Mouse (Mus musculus) lung, adult 2 months (tissue): ENCODE measurements around the gene Itga3. TPM values are rescaled to one million over a fixed set of nuclear protein-coding genes. Genes with fewer than 3 reads are reported as not detected.

Source experiments
- DNase-seq: peaks from one replicate; pipeline ENCODE4 v3.0.0; 2022
- H3K4me1 ChIP-seq: fragments of 200-500 bp; 2 replicates; pipeline ENCODE4 v1.6.1; 2011; ENCODE audit warnings: low read length; ENCODE audit not compliant: control insufficient read depth, insufficient read depth
- H3K4me3 ChIP-seq: fragments of 200-500 bp; replicated peaks from 2 replicates; pipeline ENCODE3; 2011; ENCODE audit warnings: low read depth, mild to moderate bottlenecking, control low read depth, low read length; ENCODE audit errors: extremely low read depth
- CTCF ChIP-seq: fragments of 200-500 bp; IDR thresholded peaks from 2 replicates; pipeline ENCODE4 v1.5.1; 2011; ENCODE audit warnings: mild to moderate bottlenecking, low read length, control low read depth; ENCODE audit not compliant: insufficient read depth
- POLR2A ChIP-seq: fragments of 200-500 bp; IDR thresholded peaks from 2 replicates; pipeline ENCODE4 v1.6.1; 2011; ENCODE audit warnings: low read depth, mild to moderate bottlenecking, control low read depth, low read length, borderline replicate concordance; ENCODE audit errors: extremely low read depth
- WGBS: fragments of 180-500 bp; shearing (Covaris S2); methylation state at CpG from one replicate; pipeline ENCODE4 v1.1.7; 2018; 5-methylcytosine and 5-hydroxymethylcytosine counted together
- polyA plus RNA-seq: library from polyadenylated mRNA; depleted of rRNA; stranded (reverse); fragments of >200 nt; gene quantifications from 2 replicates; pipeline ENCODE4 v1.2.3, GENCODE M21; 2012

Itga3 gene
- polyA plus RNA-seq, 1 experiment: 181 TPM

DNA sequence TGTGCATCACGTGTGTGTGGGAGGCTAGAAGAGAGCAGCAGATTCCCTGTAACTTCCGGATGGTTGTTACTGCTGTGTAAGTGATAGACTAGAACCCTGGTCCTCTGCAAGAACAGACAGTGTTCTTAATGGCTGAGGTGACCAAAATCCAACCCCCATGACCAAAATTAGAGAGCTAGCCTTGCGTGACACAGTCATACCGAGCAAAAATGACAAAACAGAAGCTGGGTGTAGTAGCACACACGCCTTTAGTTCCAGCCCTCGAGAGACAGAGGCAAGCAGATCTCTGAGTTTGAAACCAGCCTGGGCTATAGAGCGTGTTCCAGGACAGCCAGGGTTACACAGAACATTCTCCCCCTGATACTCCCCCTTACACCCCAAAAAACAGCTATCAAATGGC is 33.5 kb upstream of the Itga3 start:
- no peak for TF ChIP-seq POLR2A
- TF ChIP-seq CTCF: no peak
- WGBS: 86% methylated on average over 7 of the region's 7 CpGs
- no peak overlapping the region for H3K4me3 ChIP-seq
- DNase-seq: no peak
- H3K4me1 ChIP-seq: peaks cover 2% of the 10 kb centered on the region; the same call in 1 of the 2 replicates

DNA sequence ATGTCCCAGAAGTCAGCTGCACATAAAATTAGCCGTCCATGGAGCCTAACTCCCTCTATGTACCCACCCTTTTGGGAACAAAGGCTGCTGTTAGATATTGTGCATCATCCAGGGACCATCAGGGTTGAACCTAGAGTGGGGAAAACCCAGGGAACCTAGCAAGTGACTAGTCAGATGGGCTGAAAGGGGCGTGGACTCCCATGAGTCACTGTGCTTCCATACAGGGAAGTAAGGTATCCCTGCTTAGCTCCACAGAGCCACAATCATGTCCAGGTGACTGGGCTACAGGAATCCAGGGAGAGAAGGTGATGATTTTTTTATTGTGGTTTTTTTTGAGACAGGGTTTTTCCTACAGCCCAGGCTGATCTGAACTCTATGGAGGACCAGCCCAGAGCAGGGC is 32.4 kb upstream of the Itga3 start:
- WGBS: 87% methylated on average over 2 of the region's 2 CpGs
- no peak for TF ChIP-seq POLR2A
- no peak for TF ChIP-seq CTCF
- DNase-seq: no peak
- Histone ChIP-seq H3K4me1 (peaks cover 2% of the 10 kb centered on the region; the same call in 1 of the 2 replicates), H3K4me3 (no peak overlapping the region)

DNA sequence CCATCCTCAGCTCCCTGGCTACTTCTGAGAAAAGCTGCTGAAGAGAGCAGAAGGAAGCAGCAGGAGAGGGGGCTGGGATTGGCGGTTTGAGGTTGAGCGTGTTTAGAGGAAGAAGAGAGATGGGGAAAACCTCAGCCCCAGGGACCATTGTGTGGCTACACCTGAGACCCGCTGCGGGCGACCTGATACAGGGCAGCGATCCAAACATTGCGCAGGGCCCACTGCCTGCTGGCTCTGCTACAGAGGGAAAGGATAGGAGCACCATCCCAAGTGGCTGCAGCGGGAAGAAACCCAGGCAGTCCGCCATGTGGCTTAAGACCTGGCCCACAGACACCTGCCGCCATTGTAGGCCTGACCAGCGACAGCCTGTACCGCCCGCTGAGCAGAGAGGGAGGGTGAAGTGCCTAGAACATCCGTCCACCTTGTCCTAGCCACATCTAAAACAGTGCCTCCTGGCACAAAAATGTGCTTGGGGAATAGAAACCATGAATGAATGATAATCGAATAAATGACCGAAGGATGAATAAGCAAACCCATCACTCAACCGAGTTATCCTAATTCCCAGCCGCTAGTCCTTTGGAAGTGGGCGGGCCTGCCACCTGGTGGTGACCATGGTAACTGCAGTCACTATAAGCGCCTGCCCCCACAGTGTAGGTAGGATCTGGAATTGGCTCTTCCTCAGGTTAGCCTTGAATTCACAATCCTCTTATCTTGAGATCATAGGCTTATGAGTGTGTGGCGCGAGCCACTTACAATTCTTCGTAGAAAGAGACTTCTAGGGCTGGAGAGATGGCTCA is 30.0 kb upstream of the Itga3 start:
- TF ChIP-seq POLR2A (no peak), CTCF (peak; percentile 95)
- no peak overlapping the region for H3K4me3 ChIP-seq
- peak; percentile 84 for DNase-seq
- 35% methylated on average over 23 of the region's 23 CpGs for WGBS
- peaks cover 2% of the 10 kb centered on the region; the same call in 1 of the 2 replicates for H3K4me1 ChIP-seq

DNA sequence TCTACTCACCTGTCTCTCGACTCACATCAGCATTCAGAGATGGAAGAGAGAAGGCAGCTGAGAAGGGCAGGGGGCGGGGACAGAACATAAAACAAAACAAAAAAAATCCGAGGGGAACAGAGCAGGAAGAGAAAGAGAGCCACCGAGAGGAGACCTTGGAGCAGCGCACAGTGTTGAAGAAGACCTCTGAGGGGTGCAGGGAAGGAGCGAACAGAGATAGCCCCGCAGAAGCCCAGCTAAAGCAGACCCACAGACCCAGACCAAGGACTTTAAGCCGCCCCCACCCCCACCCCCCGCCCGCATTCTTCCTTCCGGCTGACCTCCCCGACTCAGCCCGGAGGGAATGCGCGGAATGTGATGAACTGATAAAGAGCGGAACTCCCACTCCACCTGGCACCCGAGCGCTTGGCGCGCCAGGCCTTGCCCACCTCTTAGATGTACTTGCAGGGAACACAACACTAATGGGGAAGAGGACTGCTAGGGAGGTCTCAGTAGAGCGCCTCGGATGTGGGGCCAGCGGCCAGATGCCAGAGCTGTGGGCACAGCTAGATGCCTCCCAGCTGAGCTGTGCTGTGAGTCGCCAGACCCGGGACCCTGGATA is 28.8 kb upstream of the Itga3 start:
- peak; percentile 51 for DNase-seq
- Histone ChIP-seq H3K4me1 (peaks cover 2% of the 10 kb centered on the region; the same call in 1 of the 2 replicates), H3K4me3 (peak overlapping the region; percentile 2)
- WGBS: 1% methylated on average over 25 of the region's 25 CpGs
- no peak for TF ChIP-seq CTCF
- TF ChIP-seq POLR2A: no peak

DNA sequence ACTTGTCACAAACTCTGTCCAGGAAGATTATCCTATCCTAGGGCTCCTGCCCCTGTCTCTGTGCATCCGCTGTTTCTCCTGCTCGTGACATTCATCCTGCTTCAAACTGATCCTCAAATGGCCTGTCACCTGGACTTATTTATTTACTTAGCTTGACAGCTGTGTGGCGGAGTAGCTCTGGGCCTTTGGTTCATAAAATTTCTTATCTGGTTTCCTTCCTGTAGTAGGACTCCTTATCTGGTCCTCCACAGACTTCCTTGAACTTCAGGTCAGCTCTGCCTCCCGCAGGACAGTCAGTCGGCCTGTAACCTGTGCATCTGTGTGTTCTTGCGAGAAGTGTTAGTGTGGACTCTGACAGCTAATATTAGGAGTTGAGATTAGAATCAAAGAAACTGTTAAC is 27.7 kb upstream of the Itga3 start:
- WGBS: 37% methylated on average over 6 of the region's 6 CpGs
- no peak for DNase-seq
- no peak overlapping the region for H3K4me3 ChIP-seq

DNA sequence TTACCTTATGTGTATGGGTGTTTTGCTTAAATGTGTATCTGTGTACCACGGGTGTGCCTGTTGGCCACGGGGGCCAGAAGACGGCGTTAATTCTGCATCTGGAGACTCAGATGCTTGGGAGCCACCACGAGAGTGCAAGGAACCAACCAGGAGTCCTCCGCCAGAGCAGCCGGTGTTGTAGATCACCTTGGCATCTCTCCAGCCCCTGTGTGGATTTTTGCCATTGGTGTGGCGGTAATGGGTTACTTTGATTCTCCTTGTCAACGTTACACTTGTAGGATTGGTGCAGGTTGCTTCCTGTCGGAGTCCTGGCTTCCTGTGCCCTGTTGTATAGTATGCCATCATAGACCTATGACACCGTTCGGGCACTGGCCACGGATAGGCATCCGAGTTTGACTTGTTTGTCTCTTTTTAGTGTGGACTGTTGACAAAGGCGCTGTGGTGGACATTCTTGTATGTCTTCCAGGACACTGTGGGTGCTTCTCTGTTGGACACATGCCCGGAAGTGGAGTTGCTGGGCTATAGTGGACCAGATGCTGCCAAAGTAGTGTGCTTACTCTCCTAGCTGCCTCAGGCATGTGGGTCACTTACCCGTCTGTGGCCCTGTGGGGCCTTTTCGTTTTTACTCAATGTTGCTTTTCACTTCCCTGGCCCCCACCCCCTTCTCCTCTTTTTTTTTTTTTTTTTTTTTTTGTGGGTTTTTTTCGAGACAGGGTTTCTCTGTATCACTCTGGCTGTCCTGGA is 25.7 kb upstream of the Itga3 start:
- 60% methylated on average over 19 of the region's 19 CpGs for WGBS
- Histone ChIP-seq H3K4me3 (no peak overlapping the region), H3K4me1 (peaks cover 2% of the 10 kb centered on the region)
- no peak for DNase-seq
- TF ChIP-seq CTCF (no peak), POLR2A (no peak)

More for the DNA sequence above, 27.7 kb upstream of the Itga3 start:
- peaks cover 2% of the 10 kb centered on the region; the same call in 1 of the 2 replicates for H3K4me1 ChIP-seq
- peak; percentile 21; the same call in 1 of the 2 replicates for TF ChIP-seq CTCF
- TF ChIP-seq POLR2A: no peak

DNA sequence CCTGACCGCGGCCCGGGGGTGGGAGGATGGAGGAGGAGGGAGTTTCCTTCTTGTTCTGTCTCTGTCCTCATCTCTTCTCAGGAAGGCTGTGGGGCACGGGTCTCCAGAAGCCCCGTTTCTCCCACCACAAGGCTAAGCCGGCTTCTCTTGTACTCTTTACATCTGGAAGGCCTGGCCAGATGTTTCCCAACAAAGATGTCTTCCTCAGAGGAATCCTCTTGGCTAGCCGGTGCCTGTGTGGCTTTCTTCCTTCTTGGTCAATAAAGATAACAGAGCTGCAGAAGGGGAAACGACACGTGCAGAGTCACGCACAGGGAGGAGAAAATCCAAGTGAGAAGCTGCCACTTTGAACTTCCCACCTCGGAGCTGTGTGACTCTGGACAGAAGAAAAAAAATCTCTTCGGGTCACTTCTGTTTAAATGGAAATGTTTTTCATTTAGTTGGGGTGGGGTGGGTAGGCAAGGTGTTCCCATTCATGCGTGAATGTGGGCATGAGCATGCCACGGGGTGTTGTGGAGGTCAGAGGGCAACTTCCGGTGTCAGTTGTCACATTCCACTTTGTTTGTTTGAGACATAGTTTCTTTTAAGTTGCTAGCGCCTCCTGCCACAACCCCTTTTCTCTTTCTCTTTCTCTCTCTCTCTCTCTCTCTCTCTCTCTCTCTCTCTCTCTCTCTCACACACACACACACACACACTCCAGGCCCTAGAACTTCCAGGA is 24.6 kb upstream of the Itga3 start:
- H3K4me1 ChIP-seq: peaks cover 5% of the 10 kb centered on the region
- 27% methylated on average over 16 of the region's 16 CpGs for WGBS
- no peak for DNase-seq
- H3K4me3 ChIP-seq: no peak overlapping the region
- no peak for TF ChIP-seq CTCF
- TF ChIP-seq POLR2A: no peak

DNA sequence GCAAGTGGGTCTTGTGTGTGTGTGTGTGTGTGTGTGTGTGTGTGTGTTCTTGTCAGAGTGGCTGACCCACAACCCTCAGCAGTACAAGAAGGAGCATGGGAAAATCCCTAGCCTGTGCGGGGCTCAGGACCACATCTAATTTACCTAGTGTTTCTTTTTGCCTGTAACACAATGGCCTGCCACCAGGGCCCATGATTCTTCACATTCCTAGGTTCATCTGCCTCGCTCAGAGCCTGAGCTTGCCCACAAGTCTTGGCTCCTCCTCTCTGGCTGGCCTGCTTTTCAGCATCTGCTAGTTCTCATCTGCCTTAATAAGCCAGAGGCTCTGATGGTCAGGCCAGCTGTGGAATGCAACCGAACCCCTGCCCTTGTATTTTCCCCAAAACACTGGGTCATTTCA is 23.8 kb upstream of the Itga3 start:
- DNase-seq: no peak
- TF ChIP-seq CTCF: no peak
- TF ChIP-seq POLR2A: no peak
- H3K4me3 ChIP-seq: no peak overlapping the region
- 67% methylated on average over 3 of the region's 3 CpGs for WGBS
- H3K4me1 ChIP-seq: peaks cover 3% of the 10 kb centered on the region
